Mouse (Mus musculus) retina, adult 2 months (tissue): Measurements from ENCODE around the gene Pced1b.

ENCODE experiments used
- DNase-seq: peaks from one replicate; pipeline ENCODE4 v3.0.0-alpha.2; 2012; ENCODE audit warnings: low read depth, low spot score

The Pced1b gene

GRCm38 (mm10) chr15:97286731-97287130 is 39.8 kb downstream of the Pced1b start:
- no peak for DNase-seq

GRCm38 (mm10) chr15:97287436-97288143 is 40.7 kb downstream of the Pced1b start:
- no peak for DNase-seq

GRCm38 (mm10) chr15:97288690-97289089 is 41.8 kb downstream of the Pced1b start:
- no peak for DNase-seq

GRCm38 (mm10) chr15:97289176-97289575 is 42.3 kb downstream of the Pced1b start:
- no peak for DNase-seq

- DNase-seq: no peak
These were observed 43.4 kb downstream of the Pced1b start for GRCm38 (mm10) chr15:97290351-97290750.

- no peak for DNase-seq
These were observed 44.6 kb downstream of the Pced1b start for GRCm38 (mm10) chr15:97291291-97292050.

- DNase-seq: no peak
These were observed 61.0 kb downstream of the Pced1b start for GRCm38 (mm10) chr15:97307935-97308334.

GRCm38 (mm10) chr15:97309533-97309932 is 62.6 kb downstream of the Pced1b start:
- no peak for DNase-seq

GRCm38 (mm10) chr15:97310251-97310650 is 63.3 kb downstream of the Pced1b start:
- DNase-seq: no peak

- DNase-seq: no peak
These were observed 64.3 kb downstream of the Pced1b start for GRCm38 (mm10) chr15:97311211-97311610.

GRCm38 (mm10) chr15:97311937-97312336 is 65.0 kb downstream of the Pced1b start:
- no peak for DNase-seq

GRCm38 (mm10) chr15:97314720-97315421 is 68.0 kb downstream of the Pced1b start:
- DNase-seq: no peak

GRCm38 (mm10) chr15:97315422-97315757 is 68.5 kb downstream of the Pced1b start:
- no peak for DNase-seq

GRCm38 (mm10) chr15:97318365-97319001 is 71.6 kb downstream of the Pced1b start:
- no peak for DNase-seq

GRCm38 (mm10) chr15:97322821-97323220 is 75.9 kb downstream of the Pced1b start:
- DNase-seq: no peak

- no peak for DNase-seq
These were observed 76.6 kb downstream of the Pced1b start for GRCm38 (mm10) chr15:97323466-97323865.

- no peak for DNase-seq
These were observed 77.4 kb downstream of the Pced1b start for GRCm38 (mm10) chr15:97324311-97324710.

- no peak for DNase-seq
These were observed 80.7 kb downstream of the Pced1b start for GRCm38 (mm10) chr15:97327500-97328081.

- DNase-seq: no peak
These were observed 85.7 kb downstream of the Pced1b start for GRCm38 (mm10) chr15:97332582-97332981.

- no peak for DNase-seq
These were observed 90.9 kb downstream of the Pced1b start for GRCm38 (mm10) chr15:97337636-97338352.
